Mouse (Mus musculus) lung, postnatal 0 days (tissue): ENCODE measurements around the gene Mindy3.
A peak's percentile ranks its signal among the peaks of the same experiment; 100 is the strongest.

Experiments
- CTCF ChIP-seq: IDR thresholded peaks from 2 replicates; pipeline ENCODE4 v1.5.1; 2016; ENCODE audit warnings: antibody characterized with exemption, mild to moderate bottlenecking
- EP300 ChIP-seq: IDR thresholded peaks from 2 replicates; pipeline ENCODE4 v1.6.1; 2016; ENCODE audit warnings: antibody characterized with exemption, mild to moderate bottlenecking, control low read depth

DNA sequence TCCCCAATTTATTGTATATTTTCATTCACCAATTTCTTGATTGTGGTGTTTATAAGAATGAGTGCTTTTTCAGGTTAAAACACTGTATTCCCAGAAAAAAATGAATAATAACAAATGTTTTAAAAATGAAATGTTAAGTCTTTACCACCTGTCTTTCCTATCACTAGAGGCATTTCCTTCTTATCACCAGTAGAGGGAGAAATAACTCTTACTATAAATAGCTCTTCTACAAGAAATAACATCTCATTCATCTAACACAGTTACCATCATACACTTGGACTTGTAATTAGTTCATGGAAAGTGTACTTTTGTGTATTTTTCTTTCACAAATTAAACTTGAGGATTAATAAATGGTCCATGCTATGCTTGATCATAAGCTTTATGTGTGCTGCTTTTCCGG, 40.5 kb upstream of the Mindy3 start:
- TF ChIP-seq EP300 (no peak), CTCF (peak; percentile 35)
